ENCODE assay signal across 24 mouse cellular contexts in genomic region chr13:73488707-73489106, GRCm38 (mm10). TPM values are rescaled to one million over a fixed set of nuclear protein-coding genes. Genes with fewer than 3 reads are reported as not detected.
A peak's percentile ranks its signal among the peaks of the same experiment; 100 is the strongest.
DNase-seq lines count a peak whose midpoint lies in the region; ATAC-seq and TF ChIP-seq lines count a peak whose summit lies in the region.
"Had no signal": no experiment of that assay in that cellular context is flagged by ENCODE, and none has a peak within 500 bp of the region (broad histone marks: within the 10 kb centered on the region; RNA-seq: fewer than 3 reads in every experiment).

No protein-coding gene starts in this region.

- no peak for TF ChIP-seq CTCF in liver, postnatal 0 days (IDR thresholded peaks at IDR 0.05; ENCODE audit: low read depth)

- DNase-seq in liver, postnatal 0 days = no peak
- peak; percentile 16 for DNase-seq in ZHBTc4 (ENCODE audit: low read depth, low spot score)
- no peak for DNase-seq in thymus, postnatal 36 days
- no peak for DNase-seq in thymus, adult 18-20 months
- DNase-seq: adrenal gland, postnatal 25 days; cerebellum, adult 8-10 months; heart, postnatal 10 days; lung, adult 2 months; retina, postnatal 1 day; thymus, postnatal 25 days had no signal

- no peak for ATAC-seq in liver, embryonic 15.5 days (ENCODE audit: insufficient read depth)
- ATAC-seq in liver, postnatal 0 days = no peak
- peak; percentile 71 for ATAC-seq in granulocyte monocyte progenitor cell, adult 5-6 weeks (replicated peaks; ENCODE audit: poor library complexity, severe bottlenecking)
- peak; percentile 62 for ATAC-seq in megakaryocyte progenitor cell, adult 5-6 weeks (replicated peaks; ENCODE audit: poor library complexity)
- no peak for ATAC-seq in heart, embryonic 12.5 days (ENCODE audit: insufficient number of reproducible peaks, low FRiP score)
- ATAC-seq: forebrain, embryonic 13.5 days; intestine, postnatal 0 days had no signal

- WGBS in liver, embryonic 15.5 days (ENCODE audit: insufficient replicate concordance) = 62% methylated on average over 9 of the region's 9 CpGs
- 56% methylated on average over 9 of the region's 9 CpGs for WGBS in liver, postnatal 0 days (ENCODE audit: insufficient replicate concordance)
- WGBS in heart, embryonic 12.5 days = 80% methylated on average over 9 of the region's 9 CpGs

- no peak overlapping the region for H3K9ac ChIP-seq in liver, embryonic 15.5 days
- H3K9ac ChIP-seq in liver, postnatal 0 days (replicated peaks) = no peak overlapping the region
- no peak overlapping the region for H3K9ac ChIP-seq in heart, embryonic 12.5 days
- H3K9ac ChIP-seq: embryonic facial prominence, embryonic 12.5 days; forebrain, embryonic 13.5 days; hindbrain, embryonic 14.5 days; limb, embryonic 13.5 days; midbrain, embryonic 12.5 days had no signal

- H3K9me3 ChIP-seq in liver, embryonic 15.5 days (replicated peaks) = no peaks in the 10 kb centered on the region
- H3K9me3 ChIP-seq in liver, postnatal 0 days (ENCODE audit: low read length) = peaks cover 4% of the 10 kb centered on the region; the same call in 1 of the 2 replicates
- H3K9me3 ChIP-seq in heart, embryonic 12.5 days (replicated peaks) = peaks cover 7% of the 10 kb centered on the region; the same call in 1 of the 2 replicates
- H3K9me3 ChIP-seq: embryonic facial prominence, embryonic 12.5 days; midbrain, embryonic 12.5 days had no signal

- H3K4me2 ChIP-seq in liver, embryonic 15.5 days = no peak overlapping the region
- no peak overlapping the region for H3K4me2 ChIP-seq in liver, postnatal 0 days (ENCODE audit: low read depth, low read length)
- no peak overlapping the region for H3K4me2 ChIP-seq in heart, embryonic 12.5 days
- H3K4me2 ChIP-seq: embryonic facial prominence, embryonic 12.5 days; forebrain, embryonic 13.5 days; hindbrain, embryonic 14.5 days; limb, embryonic 13.5 days; midbrain, embryonic 12.5 days had no signal

- TF ChIP-seq EP300 in liver, postnatal 0 days (IDR thresholded peaks at IDR 0.05; ENCODE audit: low read depth) = no peak

- H3K36me3 ChIP-seq in liver, embryonic 15.5 days (replicated peaks) = peaks cover 100% of the 10 kb centered on the region
- H3K36me3 ChIP-seq in liver, postnatal 0 days (replicated peaks; ENCODE audit: insufficient read depth, low read length) = peaks cover 76% of the 10 kb centered on the region
- H3K36me3 ChIP-seq in heart, embryonic 12.5 days = peaks cover 53% of the 10 kb centered on the region

- H3K27me3 ChIP-seq in liver, embryonic 15.5 days = no peaks in the 10 kb centered on the region
- no peaks in the 10 kb centered on the region for H3K27me3 ChIP-seq in liver, postnatal 0 days (ENCODE audit: insufficient read depth, low read length)
- no peaks in the 10 kb centered on the region for H3K27me3 ChIP-seq in heart, embryonic 12.5 days (replicated peaks)
- H3K27me3 ChIP-seq: embryonic facial prominence, embryonic 12.5 days; forebrain, embryonic 13.5 days; limb, embryonic 13.5 days; midbrain, embryonic 12.5 days had no signal

- H3K4me1 ChIP-seq in liver, embryonic 15.5 days (replicated peaks) = peaks cover 94% of the 10 kb centered on the region
- peaks cover 26% of the 10 kb centered on the region for H3K4me1 ChIP-seq in liver, postnatal 0 days (ENCODE audit: insufficient read depth)
- H3K4me1 ChIP-seq in heart, embryonic 12.5 days (replicated peaks) = peaks cover 14% of the 10 kb centered on the region
- H3K4me1 ChIP-seq: embryonic facial prominence, embryonic 12.5 days; forebrain, embryonic 13.5 days; limb, embryonic 13.5 days; midbrain, embryonic 12.5 days had no signal

- H3K27ac ChIP-seq in liver, embryonic 15.5 days (replicated peaks) = peak overlapping the region; percentile 48; the same call in 1 of the 2 replicates
- H3K27ac ChIP-seq in liver, postnatal 0 days (ENCODE audit: low read depth) = no peak overlapping the region
- H3K27ac ChIP-seq in heart, embryonic 12.5 days (ENCODE audit: poor library complexity, severe bottlenecking) = no peak overlapping the region
- H3K27ac ChIP-seq: embryonic facial prominence, embryonic 12.5 days; forebrain, embryonic 13.5 days; heart, embryonic 10.5 days; hindbrain, embryonic 14.5 days; limb, embryonic 13.5 days; midbrain, embryonic 12.5 days had no signal

- no peak overlapping the region for H3K4me3 ChIP-seq in liver, embryonic 15.5 days (replicated peaks)
- no peak overlapping the region for H3K4me3 ChIP-seq in liver, postnatal 0 days (ENCODE audit: low read depth, low read length)
- H3K4me3 ChIP-seq in heart, embryonic 12.5 days = no peak overlapping the region
- H3K4me3 ChIP-seq: embryonic facial prominence, embryonic 12.5 days; erythroblast, embryonic 14.5 days; forebrain, embryonic 13.5 days; heart, embryonic 10.5 days; limb, embryonic 13.5 days; midbrain, embryonic 12.5 days had no signal

RNA-seq across cellular contexts. Expression of gene Lpcat1, which starts 21.7 kb away (rescaled TPM):
- polyA plus RNA-seq in liver, embryonic 15.5 days (2015; fragmentation: Nextera tagmentation; extraction: Ambion mirVana) = 73.8 and 78.2 TPM in 2 replicates
- polyA plus RNA-seq in liver, postnatal 0 days (2015; fragmentation: Nextera tagmentation; extraction: Ambion mirVana) = 31.0 and 32.4 TPM in 2 replicates
- total RNA-seq in granulocyte monocyte progenitor cell, adult 5-6 weeks (2014; fragmentation: Nextera tagmentation) = 16.0 and 19.0 TPM in 2 replicates
- 19.8 and 32.3 TPM in 2 replicates for total RNA-seq in granulocyte monocyte progenitor cell, adult 5-6 weeks (2017)
- 12.7 and 13.5 TPM in 2 replicates for total RNA-seq in megakaryocyte progenitor cell, adult 5-6 weeks (2015)
- total RNA-seq in megakaryocyte progenitor cell, adult 5-6 weeks (2017) = 21.6 and 26.5 TPM in 2 replicates
- polyA plus RNA-seq in heart, embryonic 12.5 days (2016; fragmentation: Nextera tagmentation; extraction: Ambion mirVana) = 24.1 and 25.1 TPM in 2 replicates

RNA-seq across cellular contexts. Expression of gene Slc6a3, which starts 47.8 kb away (rescaled TPM):
- polyA plus RNA-seq in liver, embryonic 15.5 days (2015; fragmentation: Nextera tagmentation; extraction: Ambion mirVana) = 0.70 and 0.75 TPM in 2 replicates
- 0.22 and 0.34 TPM in 2 replicates for polyA plus RNA-seq in liver, postnatal 0 days (2015; fragmentation: Nextera tagmentation; extraction: Ambion mirVana)
- not detected in 2 replicates for total RNA-seq in granulocyte monocyte progenitor cell, adult 5-6 weeks (2014; fragmentation: Nextera tagmentation)
- total RNA-seq in granulocyte monocyte progenitor cell, adult 5-6 weeks (2017) = not detected in 2 replicates
- total RNA-seq in megakaryocyte progenitor cell, adult 5-6 weeks (2015) = not detected in 2 replicates
- total RNA-seq in megakaryocyte progenitor cell, adult 5-6 weeks (2017) = not detected in 2 replicates
- polyA plus RNA-seq in heart, embryonic 12.5 days (2016; fragmentation: Nextera tagmentation; extraction: Ambion mirVana) = 0.09 and 0.35 TPM in 2 replicates
- total RNA-seq: gastrocnemius, postnatal 4 days; heart, postnatal 10 days had no signal
- polyA plus RNA-seq: erythroblast, embryonic 14.5 days; large intestine, adult 2 months had no signal

Comparison
In these comparisons a context has a peak if more than half of its experiments do, and no peak if none do; other contexts are left out.
1. ATAC-seq: peak in granulocyte monocyte progenitor cell, adult 5-6 weeks (single experiment) and megakaryocyte progenitor cell, adult 5-6 weeks (single experiment); none in liver, embryonic 15.5 days (single experiment), liver, postnatal 0 days (single experiment) and heart, embryonic 12.5 days (single experiment).